Mouse (Mus musculus) frontal cortex, postnatal 14 days (tissue): ENCODE results near the gene Gm47841.

Source experiments
- DNase-seq, 2 experiments: peaks; one replicate each; pipeline ENCODE4 v3.0.0; 2022; ENCODE audit warnings: low spot score in 2 of 2

Gene Gm47841

DNA sequence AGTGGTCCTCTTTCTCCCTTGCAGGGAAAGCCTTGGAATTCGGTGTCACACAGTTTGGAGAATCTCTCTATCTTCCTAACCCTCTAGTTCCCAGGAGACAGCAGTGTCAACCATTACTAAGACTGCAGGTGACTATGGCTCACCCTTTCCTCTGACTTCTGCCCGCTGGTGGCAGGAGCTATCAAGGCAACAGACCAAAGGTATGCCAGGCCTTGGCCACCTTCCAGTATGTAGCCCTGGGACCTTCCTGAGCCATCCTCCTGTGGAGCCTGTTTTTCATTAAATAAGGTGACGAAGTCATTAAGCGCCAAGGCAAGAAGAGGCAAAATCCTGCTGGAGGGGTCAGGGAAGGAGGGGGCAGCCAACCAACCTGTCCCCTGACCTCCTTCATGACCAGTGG lies 28.0 kb upstream of the Gm47841 start:
- DNase-seq: no peak

GRCm38 (mm10) chr15:101074067-101074466 lies 26.9 kb upstream of the Gm47841 start:
- no peak for DNase-seq

- DNase-seq: no peak
These were observed 25.5 kb upstream of the Gm47841 start for GRCm38 (mm10) chr15:101072736-101073135.

DNA sequence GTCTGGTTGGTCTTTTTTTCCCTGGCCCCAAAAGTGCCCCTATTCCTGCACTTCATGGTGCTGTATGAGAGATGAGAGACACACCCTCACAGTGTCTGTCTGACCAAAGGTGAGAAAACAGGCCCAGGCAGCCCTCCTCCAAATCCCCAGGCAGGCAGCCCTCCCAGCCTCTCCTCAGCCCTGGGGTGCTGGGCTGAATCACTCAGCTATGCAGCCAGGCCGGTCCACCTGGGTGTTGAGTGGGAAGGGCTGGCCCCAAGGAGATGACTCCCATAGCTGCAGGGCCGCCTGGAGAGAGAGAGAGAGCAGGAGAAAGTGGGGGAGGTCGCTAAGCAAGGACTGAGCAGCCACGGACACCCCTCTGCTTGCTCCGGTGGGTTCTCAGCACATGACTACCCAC lies 23.6 kb upstream of the Gm47841 start:
- DNase-seq: no peak

- DNase-seq: no peak
These were observed 22.5 kb upstream of the Gm47841 start for GRCm38 (mm10) chr15:101069641-101070190.

- no peak for DNase-seq
These were observed 21.5 kb upstream of the Gm47841 start for GRCm38 (mm10) chr15:101068671-101069070.

DNA sequence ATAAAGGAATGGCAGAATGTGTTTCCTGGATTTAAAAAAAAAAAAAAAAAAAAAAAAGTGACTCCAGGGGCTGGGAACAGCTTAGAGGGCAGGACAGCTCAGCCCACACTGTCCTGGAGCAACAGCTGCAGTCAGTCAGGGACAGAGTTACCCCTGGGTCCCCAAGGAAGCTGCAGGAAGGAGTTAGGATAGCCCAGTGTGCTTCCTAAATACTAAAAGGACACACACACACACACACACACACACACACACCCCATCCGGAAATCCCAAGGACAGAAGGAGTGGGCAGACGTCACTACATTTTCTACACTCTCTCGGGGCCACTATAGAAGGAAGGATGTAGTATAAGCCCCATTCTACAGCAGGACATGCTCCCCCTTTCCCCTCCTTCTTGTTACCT lies 20.8 kb upstream of the Gm47841 start:
- no peak for DNase-seq

- DNase-seq: no peak
These were observed 19.9 kb upstream of the Gm47841 start for GRCm38 (mm10) chr15:101066920-101067696.

- DNase-seq: no peak
These were observed 19.2 kb upstream of the Gm47841 start for GRCm38 (mm10) chr15:101066364-101066847.

- DNase-seq: no peak
These were observed 17.9 kb upstream of the Gm47841 start for GRCm38 (mm10) chr15:101065069-101065468.

DNA sequence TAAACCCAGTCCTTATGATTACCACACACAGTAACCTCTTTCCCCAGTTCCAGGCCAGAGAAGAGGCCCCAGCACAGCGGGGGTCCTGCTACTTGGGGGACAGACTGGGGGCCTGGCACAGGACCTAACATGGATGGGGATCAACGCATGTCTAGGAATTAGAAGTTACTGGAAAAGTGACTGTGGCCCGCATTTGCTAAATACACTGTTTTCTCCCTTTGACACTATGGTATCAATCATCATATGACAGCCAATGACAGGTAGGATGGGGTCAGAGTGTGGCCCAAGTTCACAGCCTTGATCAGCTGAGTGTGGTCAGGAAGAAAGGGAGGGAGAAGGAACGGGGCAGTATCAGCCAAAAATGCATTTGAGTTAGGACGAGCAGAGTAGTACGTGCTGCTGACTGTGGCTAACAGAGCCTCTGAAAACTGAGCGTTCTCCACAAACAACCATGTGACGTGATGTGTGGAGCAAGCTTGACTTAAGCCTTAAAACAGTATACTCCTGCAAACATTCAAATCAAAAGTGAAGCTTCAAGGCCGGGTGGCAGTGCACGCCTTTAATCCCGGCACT lies 13.2 kb upstream of the Gm47841 start:
- DNase-seq: no peak

DNA sequence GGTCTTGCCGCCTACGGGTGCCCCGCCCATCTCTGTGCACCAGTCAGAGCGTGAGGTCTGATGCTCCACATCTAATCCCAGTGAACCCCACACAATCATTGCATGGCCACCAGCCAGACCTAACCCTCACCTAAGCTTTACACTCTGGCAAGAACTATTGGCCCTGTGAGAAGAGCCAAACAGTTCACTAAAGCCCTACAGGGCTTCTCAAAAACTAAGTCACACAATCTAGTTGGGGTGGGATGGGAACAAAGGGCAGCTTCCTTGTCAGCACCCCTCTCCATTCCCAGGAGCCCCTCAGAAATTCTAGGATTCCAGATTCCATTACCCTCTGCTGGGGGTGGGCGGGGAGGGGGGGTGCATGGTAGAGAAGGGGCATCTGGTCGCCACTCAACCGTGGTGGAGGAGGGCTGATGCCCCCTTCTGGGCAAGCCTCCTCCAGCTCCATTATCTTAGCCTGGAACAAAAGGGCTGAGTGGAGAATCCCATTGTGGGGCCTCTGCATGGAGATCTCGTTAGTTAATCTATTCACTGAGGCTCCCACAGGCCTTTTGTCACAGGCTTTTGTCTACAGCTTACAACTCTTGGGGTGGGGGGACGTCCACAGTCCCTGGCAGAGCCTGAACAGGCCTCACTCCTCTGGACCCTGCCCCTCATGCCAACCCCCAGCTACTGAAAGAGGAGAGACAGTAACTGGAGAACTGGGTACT lies 12.5 kb upstream of the Gm47841 start:
- no peak for DNase-seq

DNA sequence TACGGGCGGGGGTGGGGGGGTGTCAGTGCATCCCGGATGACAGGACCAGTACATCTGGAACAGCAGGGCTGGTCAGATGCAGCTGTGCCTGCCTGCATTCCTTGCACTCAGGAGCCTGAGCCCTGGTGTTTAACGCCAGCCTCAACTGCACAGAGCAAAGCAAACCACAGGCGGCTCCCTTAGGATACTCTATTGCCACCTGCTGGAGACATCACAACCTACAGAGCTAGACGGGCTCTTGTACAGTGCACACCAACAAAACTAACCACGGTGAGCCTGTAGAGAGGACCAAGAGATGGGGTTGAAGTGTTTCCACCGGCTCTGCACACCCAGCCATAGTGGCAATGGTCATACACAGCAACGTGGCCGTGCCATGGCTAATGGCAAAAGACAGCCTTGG lies 9.0 kb upstream of the Gm47841 start:
- peak in 1 of 2 experiments; percentile 51 for DNase-seq

- no peak for DNase-seq
These were observed 7.3 kb upstream of the Gm47841 start for GRCm38 (mm10) chr15:101054541-101054940.

GRCm38 (mm10) chr15:101053832-101054459 lies 6.7 kb upstream of the Gm47841 start:
- no peak for DNase-seq

DNA sequence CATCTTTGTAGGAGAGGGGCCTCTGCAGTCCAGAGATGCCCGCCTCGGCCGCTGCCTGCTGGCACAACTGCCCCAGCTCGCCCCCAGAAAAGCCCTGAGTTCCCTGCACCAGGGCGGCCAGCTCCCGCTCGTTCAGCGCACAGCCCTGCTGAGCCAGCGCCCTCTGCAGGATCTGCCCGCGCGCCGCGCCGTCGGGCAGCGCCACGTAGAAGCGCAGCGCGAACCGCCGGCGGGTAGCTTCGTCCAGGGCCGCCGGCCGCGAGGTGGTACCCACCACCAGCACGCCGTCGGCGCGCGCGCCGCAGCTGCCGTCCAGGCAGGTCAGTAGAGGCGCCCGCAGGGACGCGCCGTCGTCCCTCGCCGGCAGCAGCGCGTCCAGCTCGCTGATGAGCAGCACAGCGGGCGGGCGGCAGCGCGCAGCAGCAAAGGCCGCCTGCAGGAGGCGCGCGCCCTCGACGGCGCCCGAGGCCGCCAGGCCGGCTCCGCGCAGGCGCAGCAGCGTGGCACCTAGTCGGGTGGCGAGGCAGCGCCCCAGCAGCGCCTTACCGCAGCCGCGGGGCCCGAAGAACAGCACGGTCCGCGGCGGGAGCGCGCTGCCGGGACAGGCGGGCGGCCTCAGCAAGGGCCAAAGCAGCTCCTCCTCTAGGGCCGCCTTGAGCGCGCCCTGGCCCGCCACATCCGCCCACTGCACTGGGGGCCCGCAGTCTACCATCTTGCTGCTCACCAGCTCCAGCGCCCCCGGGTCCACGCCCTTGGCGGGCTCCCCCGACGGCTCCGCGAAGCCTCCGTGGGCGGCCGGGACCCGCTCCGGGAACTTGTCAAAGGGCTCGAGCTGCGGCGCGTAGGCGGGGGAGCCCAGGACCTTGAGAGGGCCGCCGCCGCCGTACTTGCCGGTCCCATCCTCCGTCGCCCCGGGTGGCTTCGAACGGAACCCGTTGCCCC lies 5.6 kb upstream of the Gm47841 start:
- DNase-seq: no peak

- no peak for DNase-seq
These were observed 4.7 kb upstream of the Gm47841 start for GRCm38 (mm10) chr15:101051869-101052268.

GRCm38 (mm10) chr15:101048338-101048896 lies 1.2 kb upstream of the Gm47841 start:
- DNase-seq: no peak

DNA sequence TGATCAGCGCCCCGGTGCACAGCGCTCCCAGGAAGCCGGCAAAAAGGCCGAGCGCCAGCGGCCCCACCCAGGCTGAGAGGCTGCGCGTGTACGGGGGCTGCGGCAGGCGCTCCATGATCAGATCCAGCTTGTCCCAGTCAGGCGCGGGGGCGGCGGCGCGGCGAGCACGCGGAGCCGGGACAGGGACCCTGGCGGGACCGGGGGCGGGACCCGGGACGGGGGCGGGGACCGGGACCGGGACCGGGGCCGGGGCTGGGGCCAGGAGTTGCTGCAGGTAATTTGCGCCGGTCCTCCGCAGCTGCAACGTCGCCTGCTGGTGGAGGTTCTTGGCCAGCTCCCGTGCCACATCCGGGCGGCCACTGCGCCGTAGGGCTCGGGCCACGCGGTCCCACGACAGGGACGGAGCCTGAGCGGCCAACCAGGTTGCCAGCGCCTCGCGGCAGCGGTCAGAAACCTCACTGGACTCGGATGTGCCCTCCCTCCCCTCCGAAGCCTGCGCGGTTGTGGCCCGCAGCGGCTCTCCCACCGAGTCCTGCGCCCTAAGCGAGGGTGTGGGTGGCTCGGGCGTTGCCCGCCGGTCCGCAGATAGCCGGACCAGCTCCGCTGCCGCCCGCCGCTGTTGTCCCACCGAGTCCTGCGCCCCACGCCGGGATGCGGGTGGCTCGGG lies 537 bp downstream of the Gm47841 start:
- peak in 1 of 2 experiments; percentile 43 for DNase-seq

DNA sequence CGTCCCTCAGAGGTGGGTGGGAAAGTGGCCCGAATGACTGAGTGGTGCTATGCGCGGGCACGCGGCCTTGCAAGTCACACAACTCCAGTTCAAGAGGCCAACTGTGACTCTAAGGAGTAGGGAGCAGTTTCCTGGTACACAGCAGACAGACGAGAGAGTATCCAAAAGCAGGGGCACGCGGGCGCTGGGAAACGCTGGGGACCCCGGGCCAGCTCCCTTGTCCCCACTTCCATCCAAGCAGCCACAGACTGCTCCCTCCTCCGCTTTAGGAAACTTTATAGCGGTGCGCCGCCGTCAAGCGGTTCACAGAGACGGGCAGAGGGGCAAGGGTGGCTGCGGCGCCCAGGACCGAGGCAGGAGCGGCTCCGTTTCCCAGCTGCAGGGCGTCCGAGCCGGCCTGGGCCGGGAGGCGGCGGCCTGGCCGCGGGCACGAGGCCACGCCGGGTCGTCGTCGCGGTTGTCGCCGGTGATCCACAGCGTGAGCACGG lies 1.1 kb downstream of the Gm47841 start:
- DNase-seq: no peak
